Mouse (Mus musculus): ENCODE data around the gene Gpr137c. TPM values are rescaled to one million over a fixed set of nuclear protein-coding genes. Genes with fewer than 3 reads are reported as not detected.
A peak's percentile ranks its signal among the peaks of the same experiment; 100 is the strongest.

The Gpr137c gene
- polyA plus RNA-seq, 1 experiment, result 9.0 TPM

- no peaks in the 10 kb centered on the region for H3K27me3 ChIP-seq (ENCODE audit: control insufficient read depth, insufficient read depth, low read length)
- H3K4me3 ChIP-seq (ENCODE audit: control insufficient read depth, insufficient read depth, low read length), result no peak overlapping the region
- DNase-seq, result no peak
- no peaks in the 10 kb centered on the region for H3K36me3 ChIP-seq (ENCODE audit: control insufficient read depth, insufficient read depth, low read length)
- H3K27ac ChIP-seq (ENCODE audit: control insufficient read depth, insufficient read depth, low read length), result no peak overlapping the region
- 90% methylated on average over 4 of the region's 4 CpGs for WGBS
- peaks cover 7% of the 10 kb centered on the region for H3K4me1 ChIP-seq (replicated peaks; ENCODE audit: control insufficient read depth, insufficient read depth, low read length)
- TF ChIP-seq POLR2A (IDR thresholded peaks at IDR 0.05; ENCODE audit: control insufficient read depth, extremely low read depth, insufficient read depth, low read length, poor library complexity), result no peak
- TF ChIP-seq CTCF (IDR thresholded peaks at IDR 0.05; ENCODE audit: borderline replicate concordance, control insufficient read depth, extremely low read depth, insufficient read depth, low read length, poor library complexity), result no peak
These were observed 100.6 kb downstream of the Gpr137c start for GRCm38 (mm10) chr14:45320111-45320510.

DNA sequence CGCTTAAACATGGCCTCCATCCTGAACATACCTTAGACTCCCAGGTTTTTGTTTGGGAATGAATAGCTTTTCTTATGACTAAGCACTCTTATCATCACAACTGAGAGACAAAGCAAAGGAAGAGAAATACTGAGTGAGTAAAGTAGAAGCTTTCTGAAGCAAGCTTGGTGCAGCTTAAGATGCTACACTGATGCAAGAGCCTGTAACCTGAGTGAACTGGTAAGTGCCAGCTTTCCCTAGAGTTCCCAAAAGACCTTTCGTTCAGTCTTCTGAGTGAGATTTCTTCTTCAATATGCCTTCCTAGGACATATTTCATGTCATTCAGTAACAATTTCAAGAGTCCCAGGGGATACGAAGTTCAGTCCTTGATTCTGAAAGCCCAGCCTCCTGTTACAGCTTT is 101.5 kb downstream of the Gpr137c start:
- Histone ChIP-seq H3K27me3 (ENCODE audit: control insufficient read depth, insufficient read depth, low read length) (no peaks in the 10 kb centered on the region), H3K4me1 (replicated peaks; ENCODE audit: control insufficient read depth, insufficient read depth, low read length) (peaks cover 8% of the 10 kb centered on the region), H3K36me3 (ENCODE audit: control insufficient read depth, insufficient read depth, low read length) (no peaks in the 10 kb centered on the region), H3K27ac (ENCODE audit: control insufficient read depth, insufficient read depth, low read length) (no peak overlapping the region), H3K4me3 (ENCODE audit: control insufficient read depth, insufficient read depth, low read length) (no peak overlapping the region)
- TF ChIP-seq CTCF (IDR thresholded peaks at IDR 0.05; ENCODE audit: borderline replicate concordance, control insufficient read depth, extremely low read depth, insufficient read depth, low read length, poor library complexity), result no peak
- no peak for TF ChIP-seq POLR2A (IDR thresholded peaks at IDR 0.05; ENCODE audit: control insufficient read depth, extremely low read depth, insufficient read depth, low read length, poor library complexity)
- no peak for DNase-seq
- WGBS, result 94% methylated on average over 3 of the region's 3 CpGs

DNA sequence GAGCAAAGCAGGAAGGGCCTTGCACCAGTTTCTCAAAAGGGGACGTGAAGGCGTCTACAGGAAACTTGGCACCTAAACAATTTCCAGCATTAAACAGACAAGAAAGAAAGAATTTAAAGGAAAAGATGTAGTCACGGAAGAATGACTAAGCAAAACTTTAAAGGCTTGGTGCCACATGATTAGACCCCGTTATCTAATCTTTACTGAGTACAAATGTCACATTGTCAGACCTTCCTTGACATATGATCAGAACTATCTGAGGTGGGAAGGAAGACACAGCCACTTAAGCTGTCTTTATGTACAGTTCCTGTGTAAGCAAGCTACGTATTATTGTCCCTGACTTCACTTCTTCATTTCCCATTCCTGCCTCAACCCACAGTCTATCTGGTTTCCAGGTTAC is 102.1 kb downstream of the Gpr137c start:
- H3K36me3 ChIP-seq (ENCODE audit: control insufficient read depth, insufficient read depth, low read length), result no peaks in the 10 kb centered on the region
- WGBS, result 65% methylated on average over 5 of the region's 5 CpGs
- DNase-seq, result no peak
- H3K4me1 ChIP-seq (replicated peaks; ENCODE audit: control insufficient read depth, insufficient read depth, low read length), result peaks cover 6% of the 10 kb centered on the region
- H3K27ac ChIP-seq (ENCODE audit: control insufficient read depth, insufficient read depth, low read length), result no peak overlapping the region
- no peaks in the 10 kb centered on the region for H3K27me3 ChIP-seq (ENCODE audit: control insufficient read depth, insufficient read depth, low read length)
- no peak overlapping the region for H3K4me3 ChIP-seq (ENCODE audit: control insufficient read depth, insufficient read depth, low read length)
- TF ChIP-seq POLR2A (IDR thresholded peaks at IDR 0.05; ENCODE audit: control insufficient read depth, extremely low read depth, insufficient read depth, low read length, poor library complexity), result no peak
- no peak for TF ChIP-seq CTCF (IDR thresholded peaks at IDR 0.05; ENCODE audit: borderline replicate concordance, control insufficient read depth, extremely low read depth, insufficient read depth, low read length, poor library complexity)

- H3K36me3 ChIP-seq (ENCODE audit: control insufficient read depth, insufficient read depth, low read length), result no peaks in the 10 kb centered on the region
- H3K27me3 ChIP-seq (ENCODE audit: control insufficient read depth, insufficient read depth, low read length), result no peaks in the 10 kb centered on the region
- peaks cover 4% of the 10 kb centered on the region; the same call in 1 of the 2 replicates for H3K4me1 ChIP-seq (replicated peaks; ENCODE audit: control insufficient read depth, insufficient read depth, low read length)
- WGBS, result 38% methylated on average over 2 of the region's 2 CpGs
- DNase-seq, result no peak
- no peak overlapping the region for H3K4me3 ChIP-seq (ENCODE audit: control insufficient read depth, insufficient read depth, low read length)
- no peak overlapping the region for H3K27ac ChIP-seq (ENCODE audit: control insufficient read depth, insufficient read depth, low read length)
- TF ChIP-seq POLR2A (IDR thresholded peaks at IDR 0.05; ENCODE audit: control insufficient read depth, extremely low read depth, insufficient read depth, low read length, poor library complexity) (no peak), CTCF (IDR thresholded peaks at IDR 0.05; ENCODE audit: borderline replicate concordance, control insufficient read depth, extremely low read depth, insufficient read depth, low read length, poor library complexity) (no peak)
These were observed 102.9 kb downstream of the Gpr137c start for GRCm38 (mm10) chr14:45322450-45322849.

DNA sequence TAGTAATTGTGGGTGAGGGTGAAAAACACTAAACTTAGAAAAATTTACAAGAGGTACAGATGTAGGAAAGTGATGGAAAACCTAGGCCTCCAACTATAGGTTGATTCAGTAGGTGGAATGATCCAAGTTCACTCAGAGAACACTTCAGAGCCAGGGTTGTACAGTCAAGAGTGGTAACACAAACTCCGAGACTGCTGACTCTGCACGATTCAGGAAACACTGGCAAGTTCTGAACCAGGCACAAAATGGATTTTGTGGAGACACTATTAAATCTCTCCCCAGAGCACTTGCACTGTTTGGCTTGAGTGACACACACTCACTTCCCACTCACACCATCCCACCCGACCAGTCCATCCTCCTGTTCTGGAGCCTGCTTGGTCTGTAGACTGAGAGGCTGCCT is 103.8 kb downstream of the Gpr137c start:
- no peaks in the 10 kb centered on the region for H3K36me3 ChIP-seq (ENCODE audit: control insufficient read depth, insufficient read depth, low read length)
- H3K4me1 ChIP-seq (replicated peaks; ENCODE audit: control insufficient read depth, insufficient read depth, low read length), result peaks cover 5% of the 10 kb centered on the region
- no peak for DNase-seq
- no peaks in the 10 kb centered on the region for H3K27me3 ChIP-seq (ENCODE audit: control insufficient read depth, insufficient read depth, low read length)
- H3K4me3 ChIP-seq (ENCODE audit: control insufficient read depth, insufficient read depth, low read length), result no peak overlapping the region
- WGBS, result 92% methylated on average over 3 of the region's 3 CpGs
- no peak overlapping the region for H3K27ac ChIP-seq (ENCODE audit: control insufficient read depth, insufficient read depth, low read length)
- TF ChIP-seq CTCF (IDR thresholded peaks at IDR 0.05; ENCODE audit: borderline replicate concordance, control insufficient read depth, extremely low read depth, insufficient read depth, low read length, poor library complexity), result no peak
- no peak for TF ChIP-seq POLR2A (IDR thresholded peaks at IDR 0.05; ENCODE audit: control insufficient read depth, extremely low read depth, insufficient read depth, low read length, poor library complexity)

DNA sequence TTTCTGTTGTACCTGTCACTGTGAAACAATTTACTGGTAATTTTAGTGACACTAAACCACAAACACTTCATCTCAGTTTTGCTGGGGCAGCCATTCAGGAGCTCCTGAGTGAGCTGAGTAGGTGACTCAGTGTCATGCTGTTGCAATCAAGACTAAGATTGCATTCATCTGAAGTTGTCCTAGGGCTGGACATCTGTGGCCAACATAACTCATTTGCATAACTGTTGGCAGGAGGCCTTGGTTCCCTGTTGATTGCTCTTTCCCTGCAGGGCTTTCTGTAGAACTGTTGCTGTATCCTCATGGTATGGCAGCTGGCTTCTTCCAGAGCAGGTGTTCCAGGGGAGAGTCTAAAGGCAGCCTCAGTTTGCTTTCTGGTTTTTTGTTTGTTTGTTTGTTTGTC is 106.0 kb downstream of the Gpr137c start:
- H3K27me3 ChIP-seq (ENCODE audit: control insufficient read depth, insufficient read depth, low read length), result no peaks in the 10 kb centered on the region
- no peak overlapping the region for H3K27ac ChIP-seq (ENCODE audit: control insufficient read depth, insufficient read depth, low read length)
- peaks cover 8% of the 10 kb centered on the region for H3K4me1 ChIP-seq (replicated peaks; ENCODE audit: control insufficient read depth, insufficient read depth, low read length)
- TF ChIP-seq POLR2A (IDR thresholded peaks at IDR 0.05; ENCODE audit: control insufficient read depth, extremely low read depth, insufficient read depth, low read length, poor library complexity), result no peak
- no peak for TF ChIP-seq CTCF (IDR thresholded peaks at IDR 0.05; ENCODE audit: borderline replicate concordance, control insufficient read depth, extremely low read depth, insufficient read depth, low read length, poor library complexity)
- no peaks in the 10 kb centered on the region for H3K36me3 ChIP-seq (ENCODE audit: control insufficient read depth, insufficient read depth, low read length)
- no peak for DNase-seq
- H3K4me3 ChIP-seq (ENCODE audit: control insufficient read depth, insufficient read depth, low read length), result no peak overlapping the region

DNA sequence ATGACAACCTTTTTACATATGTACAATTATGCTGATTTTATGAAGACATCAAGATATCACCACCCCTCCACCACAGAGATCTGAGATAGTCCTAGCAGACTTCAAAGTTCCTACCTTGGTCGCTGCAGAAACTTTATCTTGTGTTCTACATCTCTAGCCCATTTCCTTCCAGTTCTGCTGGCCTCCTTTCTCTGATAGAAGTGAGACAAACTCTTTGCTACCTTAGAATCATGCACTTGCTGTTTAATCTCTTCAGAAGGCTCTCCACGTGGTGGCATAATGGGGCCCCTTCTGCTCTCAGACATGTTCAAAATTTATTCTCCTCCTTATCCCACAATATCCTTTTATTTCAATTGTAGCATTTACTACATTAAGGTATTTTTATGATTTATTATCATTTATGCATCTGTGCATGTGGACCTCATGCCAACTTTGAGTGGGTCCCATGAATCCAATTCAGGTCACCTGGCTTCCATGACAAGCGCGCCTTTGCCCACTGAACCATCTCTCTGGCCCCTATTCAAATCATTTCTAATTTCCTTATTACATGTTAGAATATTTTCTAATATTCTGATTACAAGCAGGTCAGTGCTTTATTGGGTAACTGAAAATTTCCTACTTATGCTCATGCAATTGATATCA is 108.7 kb downstream of the Gpr137c start:
- WGBS, result 54% methylated on average over 4 of the region's 4 CpGs
- TF ChIP-seq CTCF (IDR thresholded peaks at IDR 0.05; ENCODE audit: borderline replicate concordance, control insufficient read depth, extremely low read depth, insufficient read depth, low read length, poor library complexity) (no peak), POLR2A (IDR thresholded peaks at IDR 0.05; ENCODE audit: control insufficient read depth, extremely low read depth, insufficient read depth, low read length, poor library complexity) (no peak)
- no peaks in the 10 kb centered on the region for H3K27me3 ChIP-seq (ENCODE audit: control insufficient read depth, insufficient read depth, low read length)

More for the DNA sequence above, 108.7 kb downstream of the Gpr137c start:
- Histone ChIP-seq H3K36me3 (ENCODE audit: control insufficient read depth, insufficient read depth, low read length) (peaks cover 16% of the 10 kb centered on the region), H3K4me3 (ENCODE audit: control insufficient read depth, insufficient read depth, low read length) (no peak overlapping the region), H3K27ac (ENCODE audit: control insufficient read depth, insufficient read depth, low read length) (peak overlapping the region; percentile 62; the same call in 1 of the 2 replicates), H3K4me1 (replicated peaks; ENCODE audit: control insufficient read depth, insufficient read depth, low read length) (peaks cover 8% of the 10 kb centered on the region)
- DNase-seq, result no peak

Measured in thymus, adult 2 months (tissue).